Mouse (Mus musculus) CH12.LX (cell line): ENCODE results near the gene Rgs3. TPM values are rescaled to one million over a fixed set of nuclear protein-coding genes. Genes with fewer than 3 reads are reported as not detected.

Experiments
- DNase-seq: peaks from one replicate; pipeline ENCODE4 v3.0.0-alpha.2; 2013; ENCODE audit errors: extremely low read depth
- H3K27ac ChIP-seq: 2 replicates; pipeline ENCODE4 v1.5.1; 2012; ENCODE audit warnings: low read depth, mild to moderate bottlenecking, control low read depth, moderate library complexity; ENCODE audit not compliant: insufficient read depth
- H3K27me3 ChIP-seq: replicated peaks from 2 replicates; pipeline ENCODE3; 2012; ENCODE audit warnings: inconsistent platforms
- H3K36me3 ChIP-seq, 2 experiments: replicated peaks in 1 of 2; 2 replicates each; pipeline versions ENCODE3 to v1.6.1; 2012; ENCODE audit warnings: inconsistent platforms in 1 of 2, low read length in 1 of 2, mild to moderate bottlenecking in 1 of 2, mixed read lengths in 1 of 2, moderate library complexity in 1 of 2; ENCODE audit not compliant: control insufficient read depth in 1 of 2, insufficient read depth in 1 of 2
- H3K4me1 ChIP-seq, 2 experiments: 2 replicates each; pipeline ENCODE4 v1.6.1; 2012; ENCODE audit warnings: inconsistent platforms in 1 of 2, moderate library complexity in 1 of 2; ENCODE audit not compliant: insufficient read depth in 2 of 2, control insufficient read depth in 1 of 2
- H3K4me2 ChIP-seq: 2 replicates; pipeline ENCODE4 v1.6.1; 2012; ENCODE audit warnings: low read depth, mild to moderate bottlenecking, control low read depth; ENCODE audit not compliant: poor library complexity, insufficient read depth, severe bottlenecking
- H3K4me3 ChIP-seq, 3 experiments: fragments of 150-350 bp in 1 of 3; sonication (generic) in 1 of 3; replicated peaks in 1 of 3; 2 replicates each; pipeline versions ENCODE3 to v1.5.1; 2011 to 2012; ENCODE audit warnings: low read depth in 2 of 3, low read length in 2 of 3, mild to moderate bottlenecking in 2 of 3, moderate library complexity in 2 of 3, control low read depth in 1 of 3, improper control_type of control experiment in 1 of 3, inconsistent platforms in 1 of 3, mixed read lengths in 1 of 3; ENCODE audit not compliant: poor library complexity in 1 of 3
- H3K79me2 ChIP-seq: replicated peaks from 2 replicates; pipeline ENCODE4 v1.6.1; 2012; ENCODE audit warnings: mild to moderate bottlenecking, moderate library complexity; ENCODE audit not compliant: control insufficient read depth, poor library complexity, insufficient read depth, severe bottlenecking; ENCODE audit errors: extremely low read depth
- H3K9ac ChIP-seq: 2 replicates; pipeline ENCODE4 v1.6.1; 2012; ENCODE audit warnings: low read depth, mild to moderate bottlenecking, control low read depth, moderate library complexity; ENCODE audit not compliant: insufficient read depth
- H3K9me3 ChIP-seq: replicated peaks from 2 replicates; pipeline ENCODE3; 2012; ENCODE audit warnings: low read length, inconsistent platforms, mixed read lengths
- BHLHE40 ChIP-seq: IDR thresholded peaks from 2 replicates; pipeline ENCODE4 v1.6.1; 2011; ENCODE audit warnings: mild to moderate bottlenecking, low read depth, low read length, improper control_type of control experiment
- CHD1 ChIP-seq: IDR thresholded peaks from 2 replicates; pipeline ENCODE4 v1.6.1; 2012; ENCODE audit warnings: low read depth, low read length, improper control_type of control experiment, inconsistent platforms
- EP300 ChIP-seq: IDR thresholded peaks from 2 replicates; pipeline ENCODE4 v1.6.1; 2011; ENCODE audit warnings: low read length, improper control_type of control experiment
- GABPA ChIP-seq: IDR thresholded peaks from 2 replicates; pipeline ENCODE4 v1.6.1; 2012; ENCODE audit warnings: low read depth, low read length, improper control_type of control experiment, inconsistent platforms; ENCODE audit not compliant: insufficient replicate concordance
- JUND ChIP-seq: conservative IDR thresholded peaks from 2 replicates; pipeline ENCODE4 v1.6.1; 2011; ENCODE audit warnings: low read depth, low read length, improper control_type of control experiment
- KAT2A ChIP-seq: IDR thresholded peaks from 2 replicates; pipeline ENCODE4 v1.6.1; 2012; ENCODE audit warnings: low read length, improper control_type of control experiment, inconsistent platforms; ENCODE audit not compliant: insufficient replicate concordance
- MAZ ChIP-seq: IDR thresholded peaks from 2 replicates; pipeline ENCODE4 v1.6.1; 2012; ENCODE audit warnings: low read depth, mild to moderate bottlenecking, inconsistent platforms, low read length, improper control_type of control experiment, moderate library complexity
- MXI1 ChIP-seq: IDR thresholded peaks from 2 replicates; pipeline ENCODE4 v1.6.1; 2011; ENCODE audit warnings: mild to moderate bottlenecking, low read depth, low read length, improper control_type of control experiment
- MYC ChIP-seq: IDR thresholded peaks from 2 replicates; pipeline ENCODE4 v1.6.1; 2011; ENCODE audit warnings: low read depth, mild to moderate bottlenecking, improper control_type of control experiment, low read length
- NELFE ChIP-seq: IDR thresholded peaks from 2 replicates; pipeline ENCODE4 v1.6.1; 2011; ENCODE audit warnings: low read depth, low read length, improper control_type of control experiment
- NRF1 ChIP-seq: IDR thresholded peaks from 2 replicates; pipeline ENCODE4 v1.6.1; 2014; ENCODE audit warnings: low read depth, mild to moderate bottlenecking, inconsistent platforms, low read length, improper control_type of control experiment, moderate library complexity
- POLR2AphosphoS2 ChIP-seq: IDR thresholded peaks from 2 replicates; pipeline ENCODE4 v1.6.1; 2011; ENCODE audit warnings: low read depth, low read length, improper control_type of control experiment
- SIN3A ChIP-seq: IDR thresholded peaks from 2 replicates; pipeline ENCODE4 v1.6.1; 2012; ENCODE audit warnings: low read length, improper control_type of control experiment, inconsistent platforms
- ZNF384 ChIP-seq: IDR thresholded peaks from 2 replicates; pipeline ENCODE4 v1.6.1; 2012; ENCODE audit warnings: low read depth, low read length, improper control_type of control experiment, inconsistent platforms
- dilution Hi-C: fragments of 300-500 bp; cut with MboI; formaldehyde crosslinking; loops from 2 replicates; pipeline ENCODE4 v1.14.3; 2020; ENCODE audit warnings: low sequenced_read_pairs; ENCODE audit not compliant: extremely low pct_unique_long_range_greater_than_20kb, extremely low pct_ligation_motif_present
- in situ Hi-C: fragments of 300-500 bp; cut with MboI; formaldehyde crosslinking; loops from 3 replicates; pipeline ENCODE4 v1.14.3; 2019; ENCODE audit warnings: low sequenced_read_pairs, low pct_ligation_motif_present, low pct_unique_long_range_greater_than_20kb, mixed read lengths
- polyA plus RNA-seq: library from polyadenylated mRNA; unstranded; fragments of >175 nt; gene quantifications from 2 replicates; pipeline ENCODE4 v1.2.1, GENCODE M21; 2012; ENCODE audit warnings: low read depth; ENCODE audit not compliant: insufficient read length
- total RNA-seq, 2 experiments: library from RNA; depleted of rRNA; stranded (reverse); fragments of 300-350 nt in 1 of 2; fragments of >200 nt in 1 of 2; gene quantifications; 2 replicates each; pipeline ENCODE4 v1.2.3; 2012 to 2014

The Rgs3 gene
- total and polyA plus RNA-seq, 3 experiments = 3.3 to 6.0 (median 3.5) TPM

- DNase-seq = no peak
- no peak for TF ChIP-seq MAZ
- TF ChIP-seq EP300 = no peak
- TF ChIP-seq BHLHE40 = no peak
- no peak for TF ChIP-seq MYC
- TF ChIP-seq CHD1 = no peak
- no peak for TF ChIP-seq JUND
- TF ChIP-seq SIN3A = no peak
- TF ChIP-seq, all 38 proteins: peak for 0
- Histone ChIP-seq H3K9ac (no peak overlapping the region), H3K79me2 (no peaks in the 10 kb centered on the region; the same call in 1 of the 2 replicates), H3K36me3 (peaks cover 20 to 41% of the 10 kb centered on the region in 2 experiments), H3K27ac (no peak overlapping the region), H3K4me1 (peaks cover 9 to 42% of the 10 kb centered on the region in 2 experiments), H3K4me2 (0 out of 2 replicates have a peak overlapping the region, but pooled peaks have one; percentile 92), H3K27me3 (no peaks in the 10 kb centered on the region), H3K9me3 (no peaks in the 10 kb centered on the region), H3K4me3 (no peak overlapping the region)
- in situ Hi-C loops (loop anchor here (10.0 kb wide), 1 partner anchor 172 kb away; no protein-coding TSS in a partner anchor), dilution Hi-C loops (no loop called here)
These were observed 42.6 kb upstream of the Rgs3 start for GRCm38 (mm10) chr4:62517046-62517445.

- dilution Hi-C loops (no loop called here), in situ Hi-C loops (loop anchor here (10.0 kb wide), 1 partner anchor 173 kb away; no protein-coding TSS in a partner anchor)
- Histone ChIP-seq H3K27me3 (no peaks in the 10 kb centered on the region), H3K79me2 (no peaks in the 10 kb centered on the region; the same call in 1 of the 2 replicates), H3K36me3 (peaks cover 13 to 39% of the 10 kb centered on the region in 2 experiments), H3K4me3 (peak overlapping the region in 2 of 3 experiments; percentile 61 to 83), H3K4me1 (peaks cover 9 to 42% of the 10 kb centered on the region in 2 experiments), H3K27ac (no peak overlapping the region), H3K4me2 (peak overlapping the region; percentile 92), H3K9ac (peak overlapping the region; percentile 89), H3K9me3 (no peaks in the 10 kb centered on the region)
- no peak for DNase-seq
- no peak for TF ChIP-seq POLR2AphosphoS2
- TF ChIP-seq NELFE = no peak
- no peak for TF ChIP-seq KAT2A
- TF ChIP-seq ZNF384 = 0 out of 2 replicates have a peak, but pooled peaks have one; percentile 8
- TF ChIP-seq SIN3A = no peak
- TF ChIP-seq MXI1 = peak; percentile 45; the same call in 1 of the 2 replicates
- no peak for TF ChIP-seq NRF1
- TF ChIP-seq GABPA = no peak
These were observed 41.9 kb upstream of the Rgs3 start for GRCm38 (mm10) chr4:62517538-62518415.
